Mouse (Mus musculus) fibroblast of lung, adult 2 months (primary cell): ENCODE results near the gene Mettl7a3.

Experiments
- DNase-seq: peaks from one replicate; pipeline ENCODE4 v3.0.0-alpha.2; 2011; ENCODE audit warnings: low read depth

The Mettl7a3 gene

DNA sequence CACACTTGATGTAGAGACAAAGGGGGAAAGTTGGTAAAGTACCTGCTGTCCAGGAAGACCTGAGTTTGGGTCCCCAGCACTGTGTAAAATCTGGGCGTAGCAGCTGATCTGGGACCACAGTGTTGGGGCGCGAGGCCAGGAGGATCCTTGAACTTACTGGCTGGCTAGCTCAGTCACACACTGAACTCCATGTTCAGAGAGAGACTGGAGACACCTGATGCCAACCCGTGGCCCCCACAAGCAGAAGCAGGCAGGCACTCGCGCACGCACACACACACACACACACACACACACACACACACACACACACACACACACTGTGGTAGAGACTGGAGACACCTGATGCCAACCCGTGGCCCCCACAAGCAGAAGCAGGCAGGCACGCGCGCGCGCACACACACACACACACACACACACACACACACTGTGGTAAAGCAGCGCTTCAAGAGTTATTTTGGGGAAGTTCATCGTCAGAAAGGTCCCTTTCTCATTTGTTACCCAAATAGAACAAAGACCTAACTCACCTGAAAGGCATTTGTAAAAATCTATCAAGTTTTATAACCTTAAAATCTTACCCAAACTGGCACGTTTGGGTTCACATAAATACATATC is 53.6 kb downstream of the Mettl7a3 start:
- no peak for DNase-seq

- no peak for DNase-seq
Measured at GRCm38 (mm10) chr15:100388886-100389285, 54.2 kb downstream of the Mettl7a3 start.
